Mouse (Mus musculus): Measurements from ENCODE around the gene C1qtnf9. TPM values are rescaled to one million over a fixed set of nuclear protein-coding genes. Genes with fewer than 3 reads are reported as not detected.
A peak's percentile ranks its signal among the peaks of the same experiment; 100 is the strongest.

The C1qtnf9 gene
- polyA plus RNA-seq, 1 experiment from 2014 or later: not detected

DNA sequence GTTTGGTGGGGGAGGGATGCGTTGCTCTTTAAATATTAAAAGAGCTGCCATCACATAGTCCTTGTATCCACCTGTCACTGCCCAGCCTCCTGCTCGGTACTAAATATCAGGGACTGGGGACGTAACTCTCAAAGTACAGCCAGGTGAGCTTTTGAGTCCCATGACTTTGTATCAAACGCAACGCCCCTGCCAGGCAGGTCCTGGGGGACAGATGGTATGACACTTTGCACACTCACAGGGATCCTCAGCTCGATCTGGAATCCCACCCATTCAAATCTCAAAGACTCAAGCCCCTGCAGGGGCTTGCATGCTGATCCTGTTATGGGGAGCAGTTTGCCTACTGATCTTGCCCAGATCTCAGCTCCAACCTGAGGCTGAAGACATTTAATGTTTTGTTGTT is 2.7 kb downstream of the C1qtnf9 start:
- Histone ChIP-seq H3K4me3 (replicated peaks; ENCODE audit: low read length) (no peak overlapping the region), H3K27ac (ENCODE audit: low read length) (no peak overlapping the region), H3K9me3 (ENCODE audit: control insufficient read depth, low read length) (no peaks in the 10 kb centered on the region), H3K4me1 (replicated peaks; ENCODE audit: control insufficient read depth, insufficient read depth, low read length) (no peaks in the 10 kb centered on the region), H3K9ac (replicated peaks; ENCODE audit: low read depth, low read length) (no peak overlapping the region), H3K36me3 (ENCODE audit: control insufficient read depth, insufficient read depth) (no peaks in the 10 kb centered on the region), H3K27me3 (replicated peaks; ENCODE audit: control insufficient read depth, insufficient read depth, low read length) (no peaks in the 10 kb centered on the region), H3K4me2 (ENCODE audit: low read length) (no peak overlapping the region; the same call in 1 of the 2 replicates)
- WGBS: 67% methylated on average over 6 of the region's 6 CpGs
- ATAC-seq: peak; percentile 25; the same call in 1 of the 2 replicates

GRCm38 (mm10) chr14:60771057-60771456 is 3.1 kb downstream of the C1qtnf9 start:
- Histone ChIP-seq H3K27me3 (replicated peaks; ENCODE audit: control insufficient read depth, insufficient read depth, low read length) (no peaks in the 10 kb centered on the region), H3K4me1 (replicated peaks; ENCODE audit: control insufficient read depth, insufficient read depth, low read length) (no peaks in the 10 kb centered on the region), H3K9me3 (ENCODE audit: control insufficient read depth, low read length) (no peaks in the 10 kb centered on the region), H3K9ac (replicated peaks; ENCODE audit: low read depth, low read length) (peak overlapping the region; percentile 47), H3K4me3 (replicated peaks; ENCODE audit: low read length) (peak overlapping the region; percentile 42), H3K27ac (ENCODE audit: low read length) (no peak overlapping the region), H3K36me3 (ENCODE audit: control insufficient read depth, insufficient read depth) (no peaks in the 10 kb centered on the region), H3K4me2 (ENCODE audit: low read length) (peak overlapping the region; percentile 53)
- WGBS: 7% methylated on average over 8 of the region's 8 CpGs
- ATAC-seq: peak; percentile 78

DNA sequence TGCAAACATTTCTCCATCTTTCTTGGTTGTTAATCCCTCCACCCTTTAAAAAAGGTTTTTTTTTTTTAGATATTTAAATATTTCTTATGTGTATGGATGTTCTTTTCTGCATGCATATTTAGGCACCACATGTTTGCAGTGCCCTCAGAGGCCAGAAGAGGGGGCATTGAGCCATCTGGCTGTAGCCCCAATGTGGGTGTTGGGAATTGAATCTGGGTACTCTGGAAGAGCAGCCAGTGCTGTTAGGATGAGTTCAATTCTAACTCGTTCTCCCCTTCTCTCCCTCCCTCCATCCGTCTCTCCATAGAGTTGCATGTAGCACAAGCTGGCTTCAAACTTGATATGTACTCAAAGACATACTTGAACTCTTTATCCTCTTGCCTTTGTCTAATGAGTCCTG is 5.5 kb downstream of the C1qtnf9 start:
- H3K4me3 ChIP-seq (replicated peaks; ENCODE audit: low read length): no peak overlapping the region
- WGBS: 93% methylated on average over 2 of the region's 2 CpGs
- H3K9me3 ChIP-seq (ENCODE audit: control insufficient read depth, low read length): no peaks in the 10 kb centered on the region
- H3K4me1 ChIP-seq (replicated peaks; ENCODE audit: control insufficient read depth, insufficient read depth, low read length): no peaks in the 10 kb centered on the region
- H3K4me2 ChIP-seq (ENCODE audit: low read length): no peak overlapping the region
- no peak for ATAC-seq
- H3K36me3 ChIP-seq (ENCODE audit: control insufficient read depth, insufficient read depth): no peaks in the 10 kb centered on the region
- H3K9ac ChIP-seq (replicated peaks; ENCODE audit: low read depth, low read length): no peak overlapping the region
- no peak overlapping the region for H3K27ac ChIP-seq (ENCODE audit: low read length)
- no peaks in the 10 kb centered on the region for H3K27me3 ChIP-seq (replicated peaks; ENCODE audit: control insufficient read depth, insufficient read depth, low read length)

DNA sequence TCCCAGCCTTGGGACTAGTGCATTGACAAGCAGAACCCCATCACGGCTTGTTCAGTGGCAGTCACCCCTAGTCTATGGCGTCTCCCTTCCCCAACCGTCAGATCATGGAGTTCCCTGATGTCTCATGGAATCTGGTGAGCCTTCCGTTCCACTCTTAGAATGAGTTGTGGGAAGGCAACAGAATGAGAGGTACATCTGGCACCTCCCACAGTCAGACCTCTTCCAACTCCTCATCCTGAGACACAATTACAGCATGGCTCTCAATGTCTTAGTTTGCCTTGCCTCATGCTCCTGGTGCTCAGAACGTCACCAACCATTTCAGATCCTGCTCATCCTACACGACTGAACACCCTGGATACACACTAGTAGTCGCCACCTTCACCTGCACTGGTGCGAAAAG is 8.6 kb downstream of the C1qtnf9 start:
- Histone ChIP-seq H3K9ac (replicated peaks; ENCODE audit: low read depth, low read length) (no peak overlapping the region), H3K9me3 (ENCODE audit: control insufficient read depth, low read length) (no peaks in the 10 kb centered on the region), H3K4me1 (replicated peaks; ENCODE audit: control insufficient read depth, insufficient read depth, low read length) (no peaks in the 10 kb centered on the region), H3K27ac (ENCODE audit: low read length) (no peak overlapping the region), H3K36me3 (ENCODE audit: control insufficient read depth, insufficient read depth) (no peaks in the 10 kb centered on the region), H3K4me2 (ENCODE audit: low read length) (no peak overlapping the region), H3K4me3 (replicated peaks; ENCODE audit: low read length) (no peak overlapping the region), H3K27me3 (replicated peaks; ENCODE audit: control insufficient read depth, insufficient read depth, low read length) (no peaks in the 10 kb centered on the region)
- no peak for ATAC-seq
- 89% methylated on average over 8 of the region's 8 CpGs for WGBS

DNA sequence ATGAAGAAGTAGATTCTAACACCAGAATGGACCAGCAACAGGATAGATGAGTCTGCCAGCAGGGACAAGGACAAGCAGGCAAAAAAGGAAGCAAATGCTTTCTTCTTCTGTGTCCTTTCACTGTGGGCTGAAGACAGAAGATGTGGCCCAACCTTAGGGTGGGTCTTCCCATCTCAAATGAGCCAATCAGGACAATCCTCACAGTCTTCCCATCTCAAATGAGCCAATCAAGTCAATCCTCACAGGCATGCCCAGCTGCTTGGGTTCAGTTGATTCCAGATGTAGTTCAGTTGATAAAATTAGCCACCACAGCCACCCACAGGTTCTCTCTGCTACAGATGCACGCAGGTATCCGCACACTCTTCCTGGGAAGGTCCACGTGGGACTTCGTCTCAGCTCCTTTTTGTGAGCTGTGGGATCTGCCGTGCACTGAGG is 9.6 kb downstream of the C1qtnf9 start:
- H3K9ac ChIP-seq (replicated peaks; ENCODE audit: low read depth, low read length): no peak overlapping the region
- H3K36me3 ChIP-seq (ENCODE audit: control insufficient read depth, insufficient read depth): no peaks in the 10 kb centered on the region
- 88% methylated on average over 5 of the region's 5 CpGs for WGBS
- no peaks in the 10 kb centered on the region for H3K27me3 ChIP-seq (replicated peaks; ENCODE audit: control insufficient read depth, insufficient read depth, low read length)
- no peaks in the 10 kb centered on the region for H3K4me1 ChIP-seq (replicated peaks; ENCODE audit: control insufficient read depth, insufficient read depth, low read length)
- ATAC-seq: no peak
- no peak overlapping the region for H3K4me2 ChIP-seq (ENCODE audit: low read length)
- H3K4me3 ChIP-seq (replicated peaks; ENCODE audit: low read length): no peak overlapping the region
- H3K9me3 ChIP-seq (ENCODE audit: control insufficient read depth, low read length): no peaks in the 10 kb centered on the region
- H3K27ac ChIP-seq (ENCODE audit: low read length): no peak overlapping the region

DNA sequence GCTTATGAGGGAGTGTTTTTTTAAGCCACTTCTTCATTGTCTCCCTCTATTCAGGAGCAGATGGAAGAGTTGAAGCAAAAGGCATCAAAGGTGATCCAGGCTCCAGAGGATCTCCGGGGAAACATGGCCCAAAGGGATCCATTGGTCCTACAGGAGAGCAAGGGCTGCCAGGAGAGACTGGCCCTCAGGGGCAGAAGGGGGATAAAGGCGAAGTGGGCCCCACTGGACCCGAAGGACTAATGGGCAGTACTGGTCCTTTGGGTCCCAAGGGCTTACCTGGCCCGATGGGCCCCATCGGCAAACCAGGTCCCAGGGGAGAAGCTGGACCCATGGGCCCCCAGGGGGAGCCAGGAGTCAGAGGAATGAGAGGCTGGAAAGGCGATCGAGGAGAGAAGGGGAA is 11.3 kb downstream of the C1qtnf9 start:
- Histone ChIP-seq H3K4me2 (ENCODE audit: low read length) (no peak overlapping the region), H3K4me1 (replicated peaks; ENCODE audit: control insufficient read depth, insufficient read depth, low read length) (no peaks in the 10 kb centered on the region), H3K27ac (ENCODE audit: low read length) (no peak overlapping the region), H3K27me3 (replicated peaks; ENCODE audit: control insufficient read depth, insufficient read depth, low read length) (no peaks in the 10 kb centered on the region), H3K9me3 (ENCODE audit: control insufficient read depth, low read length) (no peaks in the 10 kb centered on the region), H3K9ac (replicated peaks; ENCODE audit: low read depth, low read length) (no peak overlapping the region), H3K4me3 (replicated peaks; ENCODE audit: low read length) (no peak overlapping the region), H3K36me3 (ENCODE audit: control insufficient read depth, insufficient read depth) (no peaks in the 10 kb centered on the region)
- 95% methylated on average over 7 of the region's 7 CpGs for WGBS
- no peak for ATAC-seq

GRCm38 (mm10) chr14:60782121-60782656 is 14.3 kb downstream of the C1qtnf9 start:
- no peak overlapping the region for H3K9ac ChIP-seq (replicated peaks; ENCODE audit: low read depth, low read length)
- no peak for ATAC-seq
- no peak overlapping the region for H3K27ac ChIP-seq (ENCODE audit: low read length)
- no peak overlapping the region for H3K4me2 ChIP-seq (ENCODE audit: low read length)
- no peaks in the 10 kb centered on the region for H3K36me3 ChIP-seq (ENCODE audit: control insufficient read depth, insufficient read depth)
- peaks cover 5% of the 10 kb centered on the region; the same call in 1 of the 2 replicates for H3K4me1 ChIP-seq (replicated peaks; ENCODE audit: control insufficient read depth, insufficient read depth, low read length)
- 54% methylated on average over 7 of the region's 7 CpGs for WGBS
- no peaks in the 10 kb centered on the region for H3K9me3 ChIP-seq (ENCODE audit: control insufficient read depth, low read length)
- H3K27me3 ChIP-seq (replicated peaks; ENCODE audit: control insufficient read depth, insufficient read depth, low read length): no peaks in the 10 kb centered on the region
- no peak overlapping the region for H3K4me3 ChIP-seq (replicated peaks; ENCODE audit: low read length)

GRCm38 (mm10) chr14:60783196-60783595 is 15.3 kb downstream of the C1qtnf9 start:
- WGBS: 46% methylated on average over 8 of the region's 8 CpGs
- Histone ChIP-seq H3K27ac (ENCODE audit: low read length) (no peak overlapping the region), H3K4me1 (replicated peaks; ENCODE audit: control insufficient read depth, insufficient read depth, low read length) (peaks cover 5% of the 10 kb centered on the region; the same call in 1 of the 2 replicates), H3K36me3 (ENCODE audit: control insufficient read depth, insufficient read depth) (no peaks in the 10 kb centered on the region), H3K4me3 (replicated peaks; ENCODE audit: low read length) (no peak overlapping the region), H3K4me2 (ENCODE audit: low read length) (no peak overlapping the region), H3K27me3 (replicated peaks; ENCODE audit: control insufficient read depth, insufficient read depth, low read length) (no peaks in the 10 kb centered on the region), H3K9me3 (ENCODE audit: control insufficient read depth, low read length) (no peaks in the 10 kb centered on the region), H3K9ac (replicated peaks; ENCODE audit: low read depth, low read length) (no peak overlapping the region)
- no peak for ATAC-seq

DNA sequence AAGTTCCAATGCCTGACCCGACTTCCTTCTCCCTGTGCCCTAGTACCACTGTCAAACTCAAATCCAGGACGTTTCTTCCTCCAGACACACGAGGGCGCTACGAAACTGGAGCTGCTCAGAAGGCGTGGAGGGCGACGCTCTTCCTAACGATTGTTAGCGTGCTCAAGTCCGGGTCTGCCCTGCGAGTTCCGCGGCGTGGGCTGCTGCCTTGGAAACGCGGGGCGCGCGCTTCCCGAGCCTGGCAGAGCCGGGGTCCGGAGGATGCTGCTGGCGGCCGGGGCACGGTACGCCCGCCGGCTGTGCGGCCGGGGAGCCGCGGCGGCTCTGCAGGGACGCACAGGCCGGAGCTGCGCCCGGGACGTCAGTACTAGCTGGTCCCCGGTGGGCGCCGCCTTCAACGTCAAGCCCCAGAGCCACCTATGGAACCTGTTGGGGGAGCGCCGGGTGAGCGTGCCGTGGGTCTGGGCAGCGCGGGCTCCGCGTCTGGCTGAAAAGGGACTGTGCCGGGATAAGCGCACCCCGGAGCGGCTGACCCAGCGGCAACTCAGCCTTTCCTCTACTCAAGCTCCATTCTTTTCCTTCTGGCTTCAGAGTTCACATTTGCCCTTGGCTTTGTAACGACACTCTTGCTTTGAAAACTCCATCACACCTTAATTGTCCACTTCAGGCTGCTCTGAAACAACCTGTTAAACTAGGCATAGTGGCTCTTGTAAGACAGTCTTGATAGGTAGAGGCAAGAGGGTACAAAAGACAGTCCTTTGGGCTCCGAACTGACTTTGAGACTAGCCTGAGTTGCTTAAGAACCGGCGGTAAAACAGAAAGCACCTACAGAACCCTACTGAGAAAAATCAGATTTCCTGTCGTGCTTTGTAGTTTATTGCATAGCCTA is 16.7 kb downstream of the C1qtnf9 start, which contains the start of gene Mipep:
Gene Mipep (plus strand): TSS at position 147 of the 889 bp plus-strand sequence.
- Histone ChIP-seq H3K4me3 (replicated peaks; ENCODE audit: low read length) (peak within 1 kb of the TSS; percentile 57), H3K27me3 (replicated peaks; ENCODE audit: control insufficient read depth, insufficient read depth, low read length) (no peaks in the 10 kb centered on the region), H3K9me3 (ENCODE audit: control insufficient read depth, low read length) (no peaks in the 10 kb centered on the region), H3K4me2 (ENCODE audit: low read length) (peak within 1 kb of the TSS; percentile 87), H3K4me1 (replicated peaks; ENCODE audit: control insufficient read depth, insufficient read depth, low read length) (peaks cover 5% of the 10 kb centered on the region; the same call in 1 of the 2 replicates), H3K9ac (replicated peaks; ENCODE audit: low read depth, low read length) (peak within 1 kb of the TSS; percentile 68), H3K36me3 (ENCODE audit: control insufficient read depth, insufficient read depth) (no peaks in the 10 kb centered on the region), H3K27ac (ENCODE audit: low read length) (no peak within 1 kb of the TSS)
- WGBS: 1% methylated on average over 58 of the region's 61 CpGs
- ATAC-seq: peak; percentile 98
